Mouse (Mus musculus) CH12.LX (cell line): ENCODE data around the gene Lrtm2. TPM values are rescaled to one million over a fixed set of nuclear protein-coding genes. Genes with fewer than 3 reads are reported as not detected.

Source experiments
- DNase-seq: peaks from one replicate; pipeline ENCODE4 v3.0.0-alpha.2; 2013; ENCODE audit errors: extremely low read depth
- H3K27ac ChIP-seq: 2 replicates; pipeline ENCODE4 v1.5.1; 2012; ENCODE audit warnings: low read depth, mild to moderate bottlenecking, control low read depth, moderate library complexity; ENCODE audit not compliant: insufficient read depth
- H3K27me3 ChIP-seq: replicated peaks from 2 replicates; pipeline ENCODE3; 2012; ENCODE audit warnings: inconsistent platforms
- H3K36me3 ChIP-seq, 2 experiments: replicated peaks in 1 of 2; 2 replicates each; pipeline versions ENCODE3 to v1.6.1; 2012; ENCODE audit warnings: inconsistent platforms in 1 of 2, low read length in 1 of 2, mild to moderate bottlenecking in 1 of 2, mixed read lengths in 1 of 2, moderate library complexity in 1 of 2; ENCODE audit not compliant: control insufficient read depth in 1 of 2, insufficient read depth in 1 of 2
- H3K4me1 ChIP-seq, 2 experiments: 2 replicates each; pipeline ENCODE4 v1.6.1; 2012; ENCODE audit warnings: inconsistent platforms in 1 of 2, moderate library complexity in 1 of 2; ENCODE audit not compliant: insufficient read depth in 2 of 2, control insufficient read depth in 1 of 2
- H3K4me2 ChIP-seq: 2 replicates; pipeline ENCODE4 v1.6.1; 2012; ENCODE audit warnings: low read depth, mild to moderate bottlenecking, control low read depth; ENCODE audit not compliant: poor library complexity, insufficient read depth, severe bottlenecking
- H3K4me3 ChIP-seq, 3 experiments: fragments of 150-350 bp in 1 of 3; sonication (generic) in 1 of 3; replicated peaks in 1 of 3; 2 replicates each; pipeline versions ENCODE3 to v1.5.1; 2011 to 2012; ENCODE audit warnings: low read depth in 2 of 3, low read length in 2 of 3, mild to moderate bottlenecking in 2 of 3, moderate library complexity in 2 of 3, control low read depth in 1 of 3, improper control_type of control experiment in 1 of 3, inconsistent platforms in 1 of 3, mixed read lengths in 1 of 3; ENCODE audit not compliant: poor library complexity in 1 of 3
- H3K79me2 ChIP-seq: replicated peaks from 2 replicates; pipeline ENCODE4 v1.6.1; 2012; ENCODE audit warnings: mild to moderate bottlenecking, moderate library complexity; ENCODE audit not compliant: control insufficient read depth, poor library complexity, insufficient read depth, severe bottlenecking; ENCODE audit errors: extremely low read depth
- H3K9ac ChIP-seq: 2 replicates; pipeline ENCODE4 v1.6.1; 2012; ENCODE audit warnings: low read depth, mild to moderate bottlenecking, control low read depth, moderate library complexity; ENCODE audit not compliant: insufficient read depth
- H3K9me3 ChIP-seq: replicated peaks from 2 replicates; pipeline ENCODE3; 2012; ENCODE audit warnings: low read length, inconsistent platforms, mixed read lengths
- CHD1 ChIP-seq: IDR thresholded peaks from 2 replicates; pipeline ENCODE4 v1.6.1; 2012; ENCODE audit warnings: low read depth, low read length, improper control_type of control experiment, inconsistent platforms
- CHD2 ChIP-seq: IDR thresholded peaks from 2 replicates; pipeline ENCODE4 v1.6.1; 2011; ENCODE audit warnings: low read length, improper control_type of control experiment
- ETS1 ChIP-seq: conservative IDR thresholded peaks from 2 replicates; pipeline ENCODE4 v1.6.1; 2012; ENCODE audit warnings: low read depth, mild to moderate bottlenecking, inconsistent platforms, low read length, improper control_type of control experiment, moderate library complexity
- GABPA ChIP-seq: IDR thresholded peaks from 2 replicates; pipeline ENCODE4 v1.6.1; 2012; ENCODE audit warnings: low read depth, low read length, improper control_type of control experiment, inconsistent platforms; ENCODE audit not compliant: insufficient replicate concordance
- IRF4 ChIP-seq: IDR thresholded peaks from 2 replicates; pipeline ENCODE4 v1.6.1; 2014; ENCODE audit warnings: low read depth, mild to moderate bottlenecking, inconsistent platforms, low read length, improper control_type of control experiment
- JUN ChIP-seq: IDR thresholded peaks from 2 replicates; pipeline ENCODE4 v1.6.1; 2011; ENCODE audit warnings: low read depth, mild to moderate bottlenecking, low read length, improper control_type of control experiment, moderate library complexity; ENCODE audit not compliant: insufficient read depth
- KAT2A ChIP-seq: IDR thresholded peaks from 2 replicates; pipeline ENCODE4 v1.6.1; 2012; ENCODE audit warnings: low read length, improper control_type of control experiment, inconsistent platforms; ENCODE audit not compliant: insufficient replicate concordance
- MAFK ChIP-seq: IDR thresholded peaks from 2 replicates; pipeline ENCODE4 v1.6.1; 2011; ENCODE audit warnings: low read length, improper control_type of control experiment; ENCODE audit not compliant: insufficient replicate concordance
- MAZ ChIP-seq: IDR thresholded peaks from 2 replicates; pipeline ENCODE4 v1.6.1; 2012; ENCODE audit warnings: low read depth, mild to moderate bottlenecking, inconsistent platforms, low read length, improper control_type of control experiment, moderate library complexity
- MEF2A ChIP-seq: IDR thresholded peaks from 2 replicates; pipeline ENCODE4 v1.6.1; 2014; ENCODE audit warnings: low read depth, mild to moderate bottlenecking, inconsistent platforms, low read length, improper control_type of control experiment, borderline replicate concordance
- MXI1 ChIP-seq: IDR thresholded peaks from 2 replicates; pipeline ENCODE4 v1.6.1; 2011; ENCODE audit warnings: mild to moderate bottlenecking, low read depth, low read length, improper control_type of control experiment
- MYC ChIP-seq: IDR thresholded peaks from 2 replicates; pipeline ENCODE4 v1.6.1; 2011; ENCODE audit warnings: low read depth, mild to moderate bottlenecking, improper control_type of control experiment, low read length
- NELFE ChIP-seq: IDR thresholded peaks from 2 replicates; pipeline ENCODE4 v1.6.1; 2011; ENCODE audit warnings: low read depth, low read length, improper control_type of control experiment
- PAX5 ChIP-seq: IDR thresholded peaks from 2 replicates; pipeline ENCODE4 v1.6.1; 2012; ENCODE audit warnings: low read length, inconsistent platforms, mixed read lengths
- POLR2A ChIP-seq: IDR thresholded peaks from 2 replicates; pipeline ENCODE4 v1.6.1; 2011; ENCODE audit warnings: low read depth, mild to moderate bottlenecking, improper control_type of control experiment, low read length
- POLR2AphosphoS2 ChIP-seq: IDR thresholded peaks from 2 replicates; pipeline ENCODE4 v1.6.1; 2011; ENCODE audit warnings: low read depth, low read length, improper control_type of control experiment
- TBP ChIP-seq: conservative IDR thresholded peaks from 2 replicates; pipeline ENCODE4 v1.6.1; 2011; ENCODE audit warnings: low read depth, low read length, improper control_type of control experiment
- TCF12 ChIP-seq: IDR thresholded peaks from 2 replicates; pipeline ENCODE4 v1.6.1; 2014; ENCODE audit warnings: low read depth, mild to moderate bottlenecking, inconsistent platforms, low read length, improper control_type of control experiment
- UBTF ChIP-seq: IDR thresholded peaks from 2 replicates; pipeline ENCODE4 v1.6.1; 2012; ENCODE audit warnings: low read depth, mild to moderate bottlenecking, inconsistent platforms, low read length, improper control_type of control experiment, moderate library complexity
- USF1 ChIP-seq: IDR thresholded peaks from 2 replicates; pipeline ENCODE4 v1.6.1; 2014; ENCODE audit warnings: low read depth, mild to moderate bottlenecking, inconsistent platforms, low read length, improper control_type of control experiment
- ZC3H11A ChIP-seq: IDR thresholded peaks from 2 replicates; pipeline ENCODE4 v1.6.1; 2012; ENCODE audit warnings: low read depth, mild to moderate bottlenecking, inconsistent platforms, low read length, improper control_type of control experiment
- ZKSCAN1 ChIP-seq: IDR thresholded peaks from 2 replicates; pipeline ENCODE4 v1.6.1; 2012; ENCODE audit warnings: low read depth, inconsistent platforms, low read length, improper control_type of control experiment, borderline replicate concordance
- ZNF384 ChIP-seq: IDR thresholded peaks from 2 replicates; pipeline ENCODE4 v1.6.1; 2012; ENCODE audit warnings: low read depth, low read length, improper control_type of control experiment, inconsistent platforms
- dilution Hi-C: fragments of 300-500 bp; cut with MboI; formaldehyde crosslinking; loops from 2 replicates; pipeline ENCODE4 v1.14.3; 2020; ENCODE audit warnings: low sequenced_read_pairs; ENCODE audit not compliant: extremely low pct_unique_long_range_greater_than_20kb, extremely low pct_ligation_motif_present
- in situ Hi-C: fragments of 300-500 bp; cut with MboI; formaldehyde crosslinking; loops from 3 replicates; pipeline ENCODE4 v1.14.3; 2019; ENCODE audit warnings: low sequenced_read_pairs, low pct_ligation_motif_present, low pct_unique_long_range_greater_than_20kb, mixed read lengths
- polyA plus RNA-seq: library from polyadenylated mRNA; unstranded; fragments of >175 nt; gene quantifications from 2 replicates; pipeline ENCODE4 v1.2.1, GENCODE M21; 2012; ENCODE audit warnings: low read depth; ENCODE audit not compliant: insufficient read length
- total RNA-seq, 2 experiments: library from RNA; depleted of rRNA; stranded (reverse); fragments of 300-350 nt in 1 of 2; fragments of >200 nt in 1 of 2; gene quantifications; 2 replicates each; pipeline ENCODE4 v1.2.3; 2012 to 2014

Gene Lrtm2
- total and polyA plus RNA-seq, 3 experiments = not detected

- in situ Hi-C loops (loop anchor here (25.0 kb wide), 1 partner anchor 714 kb away; no protein-coding TSS in a partner anchor), dilution Hi-C loops (no loop called here)
- H3K36me3 ChIP-seq = no peaks in the 10 kb centered on the region
- H3K4me3 ChIP-seq = no peak overlapping the region
- H3K9ac ChIP-seq = no peak overlapping the region
- no peaks in the 10 kb centered on the region for H3K79me2 ChIP-seq
- peaks cover 93% of the 10 kb centered on the region for H3K27me3 ChIP-seq
- H3K4me1 ChIP-seq = no peaks in the 10 kb centered on the region
- H3K9me3 ChIP-seq = no peaks in the 10 kb centered on the region
- DNase-seq = no peak
- no peak overlapping the region for H3K27ac ChIP-seq
- no peak for TF ChIP-seq IRF4
- TF ChIP-seq CHD2 = no peak
- no peak for TF ChIP-seq ZKSCAN1
- no peak for TF ChIP-seq MYC
- no peak for TF ChIP-seq POLR2A
- no peak for TF ChIP-seq USF1
- no peak for TF ChIP-seq PAX5
- no peak for TF ChIP-seq UBTF
- TF ChIP-seq TCF12 = no peak
- no peak for TF ChIP-seq NELFE
- no peak for TF ChIP-seq ZNF384
- TF ChIP-seq JUN = no peak
- no peak for TF ChIP-seq POLR2AphosphoS2
- TF ChIP-seq MEF2A = no peak
- no peak for TF ChIP-seq MAFK
- no peak for TF ChIP-seq KAT2A
- no peak for TF ChIP-seq TBP
- TF ChIP-seq ETS1 = no peak
- H3K4me2 ChIP-seq = no peak overlapping the region
Measured at GRCm38 (mm10) chr6:119326541-119326940, 4.0 kb downstream of the Lrtm2 start.

DNA sequence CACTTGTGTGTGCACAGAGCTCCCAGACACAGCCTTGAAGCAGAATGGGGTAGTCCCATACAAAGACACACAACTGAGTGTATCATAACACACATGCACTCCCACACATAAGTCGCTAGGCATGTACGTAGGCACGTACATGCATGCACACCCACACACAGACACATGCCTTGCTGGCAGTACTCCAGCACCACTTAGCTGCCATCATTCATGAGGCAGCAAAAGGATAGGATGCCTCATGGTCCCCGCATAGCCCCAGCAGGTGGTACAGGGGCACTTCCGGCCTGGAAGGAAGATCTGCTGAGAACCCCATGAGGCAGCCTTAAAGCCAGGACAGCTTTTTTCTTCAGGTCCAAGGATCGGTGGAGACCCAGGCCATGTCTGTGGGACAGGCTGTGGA lies 4.6 kb downstream of the Lrtm2 start:
- no peaks in the 10 kb centered on the region for H3K79me2 ChIP-seq
- no peaks in the 10 kb centered on the region for H3K9me3 ChIP-seq
- no peaks in the 10 kb centered on the region for H3K4me1 ChIP-seq
- H3K4me3 ChIP-seq = no peak overlapping the region
- H3K27me3 ChIP-seq = peaks cover 93% of the 10 kb centered on the region
- TF ChIP-seq MXI1 = no peak
- no peak for TF ChIP-seq CHD1
- TF ChIP-seq USF1 = no peak
- TF ChIP-seq GABPA = no peak
- no peak for TF ChIP-seq ZC3H11A
- no peak for TF ChIP-seq MAZ
- TF ChIP-seq MAFK = no peak
- TF ChIP-seq IRF4 = no peak
- H3K9ac ChIP-seq = no peak overlapping the region
- in situ Hi-C loops (loop anchor here (25.0 kb wide), 1 partner anchor 714 kb away; no protein-coding TSS in a partner anchor), dilution Hi-C loops (no loop called here)
- no peak overlapping the region for H3K27ac ChIP-seq
- H3K4me2 ChIP-seq = no peak overlapping the region
- H3K36me3 ChIP-seq = no peaks in the 10 kb centered on the region
- DNase-seq = no peak
